Mouse (Mus musculus): ENCODE results near the gene Hist2h2ac.
"Not testable (repeated sequence)": the region's sequence is repeated elsewhere in the genome, so short reads cannot be mapped to it uniquely, and the experiment has no call there.

Hist2h2ac gene

DNA sequence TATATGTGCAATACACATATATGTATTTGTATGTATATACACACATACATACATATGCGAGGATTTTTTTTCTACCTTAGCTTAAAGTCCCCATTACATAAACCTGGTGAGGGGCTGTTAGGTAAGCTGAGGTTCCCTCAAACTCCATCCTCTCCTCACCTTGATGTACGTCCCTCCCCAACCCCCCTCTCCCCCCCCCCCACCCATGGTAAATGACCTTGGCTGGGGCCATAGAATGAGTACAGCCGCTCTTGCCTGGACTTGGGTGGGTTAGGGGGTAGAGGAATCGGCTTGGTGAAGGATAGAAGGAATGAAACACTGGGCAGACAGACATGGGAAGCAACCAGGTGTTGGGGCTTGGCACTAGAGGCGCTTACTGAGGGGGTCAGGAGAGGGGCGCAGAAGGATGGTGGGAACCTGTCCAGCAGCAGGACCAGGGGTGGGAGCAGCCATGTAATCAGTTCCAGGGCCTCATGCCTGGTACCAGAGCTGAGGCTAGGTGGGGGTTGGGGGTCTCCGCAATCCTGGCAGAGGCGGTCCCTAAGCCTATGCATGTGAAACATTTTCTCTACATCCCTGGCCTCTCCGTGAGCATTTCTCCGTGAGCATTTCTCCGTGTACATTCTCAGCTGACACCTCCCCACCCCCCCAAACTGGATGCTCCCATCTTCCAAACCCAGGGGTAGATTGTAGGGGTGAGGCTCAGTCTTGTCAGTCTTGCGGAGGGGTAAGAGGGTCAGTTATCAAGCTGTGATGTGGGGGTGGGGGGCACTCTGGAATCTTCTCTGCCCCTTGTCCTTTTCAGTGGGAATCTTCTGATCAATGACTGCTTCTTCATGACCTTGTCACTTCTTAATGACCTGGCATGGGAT, 38.9 kb downstream of the Hist2h2ac start:
- DNase-seq (ENCODE audit: low spot score in 2 of 2): no peak

DNA sequence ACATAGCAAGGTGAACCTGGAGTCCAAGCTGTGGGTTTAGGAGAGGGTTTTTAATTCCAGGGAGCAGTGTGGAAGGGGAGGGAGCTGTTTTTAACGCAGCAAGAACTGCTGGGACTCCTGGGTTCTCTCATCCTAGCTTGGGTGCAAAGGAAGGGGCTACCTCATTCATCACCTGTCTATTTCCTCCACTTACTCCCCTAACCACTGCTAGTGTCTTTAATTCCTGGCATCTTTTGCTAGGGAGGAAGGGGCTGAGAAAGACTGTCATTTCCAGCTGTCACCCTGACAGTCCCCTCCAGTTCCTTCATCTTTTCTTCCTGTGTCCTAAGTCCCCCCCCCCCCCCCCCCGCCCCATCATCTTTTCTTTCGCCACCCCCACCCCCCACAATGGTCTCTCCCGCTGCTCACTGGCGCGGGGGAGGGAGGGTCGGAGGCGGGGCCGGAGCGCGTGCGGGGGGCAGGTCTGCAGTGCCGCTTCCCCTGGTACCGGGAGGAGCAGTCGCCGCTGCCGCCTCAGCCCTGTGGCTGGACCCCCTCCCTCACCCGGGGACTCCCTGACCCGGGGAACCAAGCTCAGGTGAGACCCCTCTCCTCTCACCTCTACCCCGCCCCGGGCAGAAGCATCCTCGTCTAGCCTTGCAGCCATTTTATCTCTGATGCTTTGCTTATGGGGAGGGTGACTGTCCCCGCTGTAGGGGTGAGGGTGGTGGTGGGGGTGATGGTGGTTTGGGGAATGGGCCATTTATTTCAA, 39.8 kb downstream of the Hist2h2ac start, which contains the start of gene Sv2a:
Gene Sv2a, plus strand, starts transcription at position 425 of the 751 bp plus-strand sequence.
- peak in 1 of 2 experiments; percentile 63 for DNase-seq (ENCODE audit: low spot score in 2 of 2)

DNA sequence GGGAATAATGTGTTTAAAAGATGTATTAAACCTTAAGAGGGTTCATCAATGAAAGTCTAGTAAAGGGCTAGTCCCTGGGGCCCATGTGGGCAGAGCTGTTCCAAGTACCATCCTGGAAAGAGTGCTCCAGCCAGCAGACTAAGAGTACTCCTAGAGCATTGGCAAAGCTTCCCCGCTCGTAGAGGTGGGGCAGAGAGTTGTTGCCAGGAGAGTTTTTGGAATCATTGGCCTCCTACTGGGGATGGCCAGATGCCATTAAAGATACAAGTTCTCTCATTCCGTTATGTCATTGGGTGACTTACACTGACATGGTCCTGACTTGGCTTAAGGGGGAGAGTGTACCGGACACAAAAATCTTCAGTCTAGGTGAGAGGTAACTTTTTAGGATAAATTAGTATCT, 41.1 kb downstream of the Hist2h2ac start:
- DNase-seq (ENCODE audit: low spot score in 2 of 2): no peak

DNA sequence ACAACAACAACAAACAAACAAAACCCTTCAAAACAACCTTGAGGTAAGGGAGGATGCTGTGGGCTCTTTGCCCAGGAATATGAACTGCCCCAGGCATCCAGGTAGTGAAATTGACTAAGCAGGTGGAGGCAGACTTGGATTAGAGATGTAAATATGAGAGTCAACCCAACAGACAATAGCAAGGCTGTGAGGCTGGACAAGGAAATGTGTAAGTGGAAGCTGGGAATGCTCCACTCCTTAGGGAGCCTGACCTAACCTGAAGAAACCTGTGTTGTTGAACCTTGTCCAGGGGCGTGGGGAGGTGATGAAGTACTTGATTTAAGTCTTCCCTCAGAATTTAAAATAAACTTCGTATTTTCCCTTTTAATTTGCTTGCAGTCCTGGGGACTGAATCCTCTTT, 41.8 kb downstream of the Hist2h2ac start:
- DNase-seq (ENCODE audit: low spot score in 2 of 2): no peak

DNA sequence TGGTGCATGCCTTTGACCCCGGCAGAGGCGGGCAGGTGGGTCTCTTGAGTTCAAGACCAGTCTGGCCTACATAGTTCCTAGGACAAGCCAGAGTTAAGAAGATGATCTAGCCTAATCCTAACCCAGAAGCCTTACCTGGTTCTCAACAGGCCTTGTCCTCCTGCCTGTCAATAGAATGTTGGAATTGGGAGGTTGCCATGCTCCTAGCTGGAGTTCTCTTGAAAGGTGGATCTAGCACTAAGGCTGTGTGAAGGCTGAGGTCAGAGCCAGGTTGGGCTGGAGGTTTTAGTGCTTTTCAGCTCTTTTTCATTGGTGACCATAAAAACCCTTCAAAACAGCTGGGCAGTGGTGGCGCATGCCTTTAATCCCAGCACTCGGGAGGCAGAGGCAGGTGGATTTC, 42.3 kb downstream of the Hist2h2ac start:
- no peak for DNase-seq (ENCODE audit: low spot score in 2 of 2)

DNA sequence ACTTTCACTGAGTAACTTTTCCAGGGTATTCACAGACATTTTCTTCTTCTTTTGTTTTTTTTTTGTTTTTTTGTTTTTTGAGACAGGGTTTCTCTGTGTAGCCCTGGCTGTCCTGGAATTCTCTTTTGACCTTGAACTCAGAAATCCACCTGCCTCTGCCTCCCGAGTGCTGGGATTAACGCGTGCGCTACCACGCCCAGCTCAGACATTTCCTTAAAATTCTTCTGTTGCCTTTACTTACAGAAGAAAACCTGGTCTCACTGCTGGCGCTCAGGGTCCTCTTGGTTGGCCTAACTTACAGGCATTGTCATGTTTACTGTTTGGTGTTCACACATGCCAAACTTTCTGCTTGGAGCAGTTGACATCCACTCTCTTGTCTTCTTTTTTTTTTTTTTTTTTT, 45.4 kb downstream of the Hist2h2ac start:
- no peak for DNase-seq (ENCODE audit: low spot score in 2 of 2)

DNA sequence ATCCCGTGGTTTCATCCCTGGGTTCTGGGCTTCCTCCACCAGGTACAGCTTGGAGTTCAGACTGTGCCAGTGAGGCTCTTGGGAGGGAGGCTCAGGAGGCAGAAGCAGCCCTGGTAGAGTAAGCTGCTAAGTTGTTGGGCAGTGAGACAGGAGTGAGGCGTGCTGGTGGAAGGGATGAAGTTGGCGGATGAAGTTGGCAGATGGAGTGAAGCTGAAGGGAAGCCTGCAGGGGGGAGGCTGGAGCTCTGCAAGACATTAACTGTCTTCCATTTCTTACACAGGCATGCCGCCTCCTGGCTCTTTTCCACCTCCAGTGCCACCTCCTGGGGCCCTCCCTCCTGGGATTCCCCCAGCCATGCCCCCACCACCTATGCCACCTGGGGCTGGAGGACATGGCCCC, 46.6 kb downstream of the Hist2h2ac start:
- DNase-seq (ENCODE audit: low spot score in 2 of 2): not testable (repeated sequence)

DNA sequence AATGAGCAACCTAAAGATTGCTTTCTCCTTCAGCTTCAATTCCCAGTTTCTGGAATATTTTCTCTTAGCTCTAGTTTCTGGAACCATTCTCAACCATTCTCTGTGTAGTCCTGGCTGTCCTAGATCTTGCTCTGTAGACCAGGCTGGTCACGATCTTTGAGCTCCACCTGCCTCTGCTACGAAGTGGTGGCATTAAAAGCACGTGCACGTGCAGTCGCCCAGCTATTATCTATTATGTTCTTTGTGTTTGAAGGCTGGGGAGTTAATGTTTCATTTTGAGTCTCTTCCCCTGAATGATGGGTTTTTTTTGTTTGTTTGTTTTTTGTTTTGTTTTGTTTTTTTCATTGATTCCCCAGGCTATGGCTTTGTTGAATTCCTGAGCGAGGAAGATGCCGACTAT, 47.5 kb downstream of the Hist2h2ac start:
- DNase-seq (ENCODE audit: low spot score in 2 of 2): no peak

DNA sequence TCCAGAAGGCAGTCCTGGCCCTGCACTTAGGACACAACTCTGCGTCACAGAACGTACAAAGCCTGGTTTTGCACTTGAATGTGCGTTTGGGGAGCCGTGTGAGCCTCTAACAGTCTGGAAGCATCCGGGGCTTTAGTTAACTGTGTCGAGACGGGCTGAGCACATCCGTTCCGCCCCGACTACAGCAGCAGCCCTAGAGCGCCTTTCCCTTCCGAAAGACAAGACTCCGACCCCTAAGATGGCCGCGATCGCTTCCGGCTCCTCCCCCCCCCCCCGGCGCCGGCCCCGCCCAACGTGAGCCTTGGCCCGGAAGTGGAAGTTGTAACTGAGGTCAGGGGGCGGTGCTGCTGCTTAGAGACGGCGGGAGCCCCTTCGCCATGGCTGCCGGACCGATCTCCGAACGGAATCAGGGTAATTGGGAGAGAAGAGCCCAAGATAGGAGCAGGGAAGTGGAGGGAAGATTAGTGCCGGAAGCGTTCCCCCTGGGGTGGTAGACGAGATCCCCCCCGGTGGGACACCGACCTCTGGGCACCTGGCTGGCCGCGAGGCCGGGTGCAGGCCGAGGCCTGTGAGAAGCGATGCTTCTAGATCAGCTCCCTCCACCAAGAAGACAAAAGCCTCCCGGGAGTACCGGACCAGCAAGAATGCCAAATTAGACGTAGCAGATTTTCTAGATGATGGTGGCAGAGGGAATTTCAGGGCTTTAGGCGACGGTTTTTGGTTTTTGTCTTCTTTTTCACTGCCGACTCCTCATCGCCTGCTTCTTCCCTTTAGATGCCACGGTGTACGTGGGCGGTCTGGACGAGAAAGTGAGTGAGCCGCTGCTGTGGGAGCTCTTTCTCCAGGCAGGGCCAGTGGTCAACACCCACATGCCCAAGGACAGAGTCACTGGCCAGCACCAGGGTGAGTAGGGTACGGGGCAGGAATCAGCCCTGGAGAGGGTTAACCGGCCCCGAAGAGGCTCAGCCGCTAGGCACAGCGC, 48.2 kb downstream of the Hist2h2ac start, which contains the start of gene Sf3b4:
Gene Sf3b4, plus strand, starts transcription at position 136 of the 982 bp plus-strand sequence.
- DNase-seq (ENCODE audit: low spot score in 2 of 2): peak; percentile 75 to 82

DNA sequence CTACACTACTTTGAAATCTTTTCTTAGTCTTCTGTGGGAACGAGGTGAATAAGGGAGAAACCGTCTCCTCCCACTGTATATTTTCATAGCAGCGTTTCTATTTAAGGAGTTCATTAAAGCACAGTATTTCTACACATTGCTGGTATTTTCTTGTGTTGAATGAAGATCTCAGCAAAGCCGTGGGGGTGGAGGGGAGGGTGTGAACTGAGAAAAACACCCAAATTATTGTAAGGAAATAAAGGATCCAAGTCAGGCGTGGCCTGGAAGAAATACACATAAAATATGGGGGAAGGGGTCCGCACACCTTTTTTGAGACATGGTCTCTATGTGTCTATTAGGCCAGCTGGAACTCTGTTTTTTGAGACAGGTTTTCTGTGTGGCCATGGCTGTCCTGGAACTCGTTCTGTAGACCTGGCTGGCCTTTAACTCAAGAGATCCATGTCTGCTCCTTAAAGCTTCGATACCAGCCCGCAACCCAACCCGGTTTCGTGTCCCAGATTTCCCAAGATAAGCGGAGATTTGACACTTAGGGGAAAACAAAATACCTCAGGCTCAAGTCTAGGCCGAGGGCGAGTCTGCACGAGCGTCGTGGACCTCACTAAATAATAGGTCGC, 49.0 kb downstream of the Hist2h2ac start:
- no peak for DNase-seq (ENCODE audit: low spot score in 2 of 2)

DNA sequence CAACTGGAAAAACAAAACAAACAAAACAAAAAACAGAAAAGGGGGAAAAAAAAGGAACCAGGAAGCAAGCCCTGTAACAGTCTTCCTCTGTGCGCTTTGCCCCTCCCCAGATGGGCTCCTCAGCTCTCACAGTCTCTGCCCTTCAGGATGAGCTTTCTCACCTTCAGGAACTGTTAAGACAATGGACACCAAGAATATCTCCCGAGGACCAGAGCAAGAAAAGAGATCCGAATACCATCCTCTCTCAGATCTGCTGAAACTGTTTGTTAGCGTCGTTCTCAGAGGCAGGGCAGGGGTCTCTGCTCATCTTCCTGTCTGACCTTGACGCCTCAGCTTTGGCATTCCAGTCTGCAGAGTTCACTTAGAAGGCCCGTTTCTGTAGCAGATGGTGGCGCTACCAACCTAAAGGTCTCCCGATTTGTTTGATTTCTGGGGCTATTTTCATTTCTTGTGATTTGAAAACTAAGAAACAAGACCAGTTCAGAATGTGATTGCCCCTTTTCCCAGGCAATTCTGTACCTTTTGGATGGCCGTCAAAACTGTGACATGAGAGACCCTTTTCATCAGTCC, 49.6 kb downstream of the Hist2h2ac start:
- DNase-seq (ENCODE audit: low spot score in 2 of 2): no peak
